Mouse (Mus musculus): ENCODE results near the gene Tedc1.

DNA sequence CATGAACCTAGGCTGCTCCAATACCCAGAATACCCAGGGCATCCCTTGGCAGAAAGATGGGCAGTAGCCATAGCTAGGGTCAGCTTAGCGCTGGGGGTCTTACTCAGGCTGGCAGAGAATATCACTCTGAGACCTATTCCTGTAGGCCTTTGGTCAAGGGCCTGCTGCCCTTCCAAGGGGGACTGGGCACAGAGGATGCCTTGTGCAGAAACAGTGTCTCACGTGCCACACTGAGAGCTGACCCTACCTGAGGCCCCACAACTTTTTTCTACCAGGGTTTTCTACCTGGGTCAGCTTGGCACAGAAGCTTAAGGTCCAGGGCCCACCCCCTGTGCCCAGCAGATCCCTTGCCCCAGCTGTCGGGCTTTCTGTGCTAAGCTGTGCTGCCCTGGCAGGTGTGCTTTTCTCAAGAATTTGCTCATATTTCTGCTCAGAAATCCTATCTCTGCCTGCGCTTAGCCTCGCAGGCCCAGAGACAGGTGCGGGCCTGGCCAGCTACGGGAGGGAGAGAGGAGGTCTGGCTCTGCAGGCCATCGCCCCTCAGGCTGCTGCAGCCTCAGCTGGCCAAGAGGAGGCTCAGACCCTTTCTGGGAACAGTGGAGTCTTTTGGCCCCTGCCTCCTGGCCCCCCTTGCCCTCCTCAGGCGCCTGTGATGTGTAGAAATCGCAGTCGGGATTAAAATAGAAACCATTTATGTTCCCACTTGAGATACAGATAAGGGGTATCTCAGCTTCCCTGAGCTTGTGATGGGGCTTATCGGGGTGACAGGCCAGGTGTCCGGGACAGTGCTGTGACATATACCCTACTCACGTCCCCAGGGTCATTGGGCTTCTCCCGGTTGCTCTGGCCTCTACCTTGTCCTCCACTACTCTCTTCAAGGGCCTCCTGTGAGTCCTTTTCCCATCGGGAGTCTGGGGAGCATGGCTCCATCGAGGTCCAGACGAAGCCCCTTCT is 18.7 kb upstream of the Tedc1 start:
- no peak for TF ChIP-seq CTCF (IDR thresholded peaks at IDR 0.05; ENCODE audit: extremely low read depth, insufficient read depth, insufficient read length, insufficient replicate concordance)
- TF ChIP-seq POLR2A (IDR thresholded peaks at IDR 0.05; ENCODE audit: low read depth, low read length), result no peak

Data from spleen, adult 2 months (tissue).